15 mouse cellular contexts compared by ENCODE assay signal in the genomic region with DNA sequence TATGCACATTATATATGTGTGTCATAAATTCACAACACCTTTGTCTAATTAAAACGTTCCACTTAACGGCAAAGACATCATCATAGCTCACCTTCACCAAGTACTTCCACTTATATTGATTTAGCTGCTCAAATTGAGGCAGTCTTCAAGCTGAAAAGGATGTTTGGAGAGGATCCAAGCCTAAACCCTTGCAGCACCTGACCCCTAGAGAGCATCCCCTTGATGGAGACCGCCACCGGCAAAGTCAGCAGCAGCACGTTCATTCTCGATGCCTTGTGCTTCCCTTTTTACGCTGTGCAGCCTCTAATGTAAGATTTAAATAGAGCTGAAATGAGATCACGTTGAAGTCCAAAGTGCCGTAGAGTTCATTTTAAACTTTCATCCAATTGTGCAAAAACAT. TPM values are rescaled to one million over a fixed set of nuclear protein-coding genes. Genes with fewer than 3 reads are reported as not detected.
DNase-seq lines count a peak whose midpoint lies in the region; ATAC-seq and TF ChIP-seq lines count a peak whose summit lies in the region.
"Had no signal": no experiment of that assay in that cellular context is flagged by ENCODE, and none has a peak within 500 bp of the region (broad histone marks: within the 10 kb centered on the region; RNA-seq: fewer than 3 reads in every experiment).

No protein-coding gene starts in this region.

- no peaks in the 10 kb centered on the region for H3K36me3 ChIP-seq in neural tube, embryonic 13.5 days
- H3K36me3 ChIP-seq in midbrain, postnatal 0 days (ENCODE audit: insufficient read depth, low read length), result no peaks in the 10 kb centered on the region
- H3K36me3 ChIP-seq: embryonic facial prominence, embryonic 12.5 days; forebrain, embryonic 15.5 days; heart, embryonic 12.5 days had no signal

- no peaks in the 10 kb centered on the region for H3K4me1 ChIP-seq in neural tube, embryonic 13.5 days (replicated peaks)
- H3K4me1 ChIP-seq in midbrain, postnatal 0 days (ENCODE audit: insufficient read depth, low read length), result no peaks in the 10 kb centered on the region
- H3K4me1 ChIP-seq: embryonic facial prominence, embryonic 12.5 days; heart, embryonic 12.5 days had no signal

- peak overlapping the region; percentile 73; the same call in 1 of the 2 replicates for H3K27ac ChIP-seq in layer of hippocampus, adult 2 months
- no peak overlapping the region for H3K27ac ChIP-seq in neural tube, embryonic 13.5 days (replicated peaks)
- no peak overlapping the region for H3K27ac ChIP-seq in midbrain, postnatal 0 days (ENCODE audit: low read depth, low read length)
- H3K27ac ChIP-seq: embryonic facial prominence, embryonic 12.5 days; forebrain, embryonic 15.5 days; heart, adult 2 months had no signal

- H3K4me3 ChIP-seq in layer of hippocampus, adult 2 months, result no peak overlapping the region; the same call in 1 of the 2 replicates
- H3K4me3 ChIP-seq in neural tube, embryonic 13.5 days, result no peak overlapping the region
- no peak overlapping the region for H3K4me3 ChIP-seq in midbrain, postnatal 0 days (ENCODE audit: low read depth, low read length)
- H3K4me3 ChIP-seq: embryonic facial prominence, embryonic 12.5 days; forebrain, embryonic 15.5 days; heart, adult 2 months; heart, embryonic 12.5 days had no signal

- no peak overlapping the region for H3K4me2 ChIP-seq in neural tube, embryonic 13.5 days
- no peak overlapping the region for H3K4me2 ChIP-seq in midbrain, postnatal 0 days (ENCODE audit: low read depth, low read length, poor library complexity, severe bottlenecking)
- H3K4me2 ChIP-seq: embryonic facial prominence, embryonic 12.5 days; forebrain, embryonic 15.5 days; heart, embryonic 12.5 days had no signal

- DNase-seq in layer of hippocampus, adult 2 months (ENCODE audit: low spot score in 2 of 2), result no peak
- DNase-seq in layer of hippocampus, postnatal 14 days (ENCODE audit: low spot score in 2 of 2), result no peak
- DNase-seq in neural tube, embryonic 10.5 days (ENCODE audit: extremely low spot score, low spot score), result no peak
- peak; percentile 11 for DNase-seq in midbrain, postnatal 0 days (ENCODE audit: low spot score)
- DNase-seq in adrenal gland, adult 2 months, result no peak
- DNase-seq: adrenal gland, postnatal 10 days; cerebellum, adult 11-12 months; cerebellum, adult 9-10 months; cerebellum, postnatal 25 days; gastrocnemius, postnatal 14 days; heart, adult 2 months had no signal

- ATAC-seq in neural tube, embryonic 13.5 days (ENCODE audit: low read depth), result peak; percentile 47; the same call in 1 of the 2 replicates
- ATAC-seq in midbrain, postnatal 0 days (ENCODE audit: low FRiP score), result no peak
- ATAC-seq: forebrain, embryonic 15.5 days had no signal

- WGBS in neural tube, embryonic 13.5 days, result 57% methylated on average over 9 of the region's 9 CpGs
- 54% methylated on average over 9 of the region's 9 CpGs for WGBS in midbrain, postnatal 0 days

- no peaks in the 10 kb centered on the region for H3K9me3 ChIP-seq in neural tube, embryonic 13.5 days
- H3K9me3 ChIP-seq in midbrain, postnatal 0 days (ENCODE audit: low read length), result no peaks in the 10 kb centered on the region
- H3K9me3 ChIP-seq: embryonic facial prominence, embryonic 12.5 days; forebrain, embryonic 15.5 days; heart, embryonic 12.5 days had no signal

- no peak overlapping the region for H3K9ac ChIP-seq in neural tube, embryonic 13.5 days
- H3K9ac ChIP-seq in midbrain, postnatal 0 days (replicated peaks; ENCODE audit: low read length, poor library complexity, severe bottlenecking), result no peak overlapping the region
- H3K9ac ChIP-seq: embryonic facial prominence, embryonic 12.5 days; forebrain, embryonic 15.5 days; heart, embryonic 12.5 days had no signal

- TF ChIP-seq CTCF in layer of hippocampus, adult 2 months (conservative IDR thresholded peaks at IDR 0.05), result no peak
- TF ChIP-seq CTCF in midbrain, postnatal 0 days (IDR thresholded peaks at IDR 0.05), result no peak

- H3K27me3 ChIP-seq in neural tube, embryonic 13.5 days, result no peaks in the 10 kb centered on the region
- H3K27me3 ChIP-seq in midbrain, postnatal 0 days (ENCODE audit: insufficient read depth, low read length), result no peaks in the 10 kb centered on the region
- H3K27me3 ChIP-seq: embryonic facial prominence, embryonic 12.5 days; forebrain, embryonic 15.5 days; heart, embryonic 12.5 days had no signal

RNA-seq across cellular contexts. Expression of a gene that starts 20.7 kb away (rescaled TPM):
- total RNA-seq in layer of hippocampus, adult 2 months (2021), result 100 to 1,000 TPM; 212 to 245 TPM
- total RNA-seq in layer of hippocampus, postnatal 14 days (2021), result 100 to 1,000 TPM; 252 to 256 TPM
- 30.1 and 31.6 TPM in 2 replicates for polyA plus RNA-seq in neural tube, embryonic 13.5 days (2015; fragmentation: Nextera tagmentation; extraction: Ambion mirVana)
- total RNA-seq in midbrain, postnatal 0 days (2014; rRNA removed), result 92.0 and 114 TPM in 2 replicates
- polyA plus RNA-seq in midbrain, postnatal 0 days (2015; fragmentation: Nextera tagmentation; extraction: Ambion mirVana), result 74.6 and 82.8 TPM in 2 replicates
- total RNA-seq in adrenal gland, adult 2 months (2021), result 1 to 10 TPM in 1 of 2 experiments, under 1 TPM in 1; 0.29 to 1.0 TPM
- polyA plus RNA-seq in adrenal gland, adult 2 months (2012; rRNA removed), result 0.06 and 0.39 TPM in 2 replicates

Comparison
In these comparisons a context has a peak if more than half of its experiments do, and no peak if none do; other contexts are left out.
1. RNA of a gene that starts 20.7 kb away (total RNA-seq): 252 to 256 TPM in layer of hippocampus, postnatal 14 days, 212 to 245 TPM in layer of hippocampus, adult 2 months and 92.0 to 114 TPM in midbrain, postnatal 0 days; 0.29 to 1.0 TPM in adrenal gland, adult 2 months; every median in the first group is over 10 times any median in the second.